Mouse (Mus musculus) kidney, adult 2 months (tissue): ENCODE data around the gene Rufy4.

Experiments used
- CTCF ChIP-seq: fragments of 200-500 bp; conservative IDR thresholded peaks from 2 replicates; pipeline ENCODE4 v1.5.1; 2011; ENCODE audit warnings: low read depth, mild to moderate bottlenecking, control low read depth, low read length, moderate library complexity, mixed read lengths; ENCODE audit not compliant: insufficient read depth, insufficient read length
- POLR2A ChIP-seq: fragments of 200-500 bp; IDR thresholded peaks from one replicate; pipeline ENCODE4 v1.6.1; 2011; ENCODE audit warnings: low read depth, low read length, control low read depth

- TF ChIP-seq CTCF (no peak), POLR2A (no peak)
Observed at GRCm38 (mm10) chr1:74109670-74110069, 15.7 kb upstream of the Rufy4 start.
